Mouse (Mus musculus) CD4-positive naive resting alpha-beta T cell, adult 57 days (primary cell): ENCODE results near the gene Krt5. TPM values are rescaled to one million over a fixed set of nuclear protein-coding genes. Genes with fewer than 3 reads are reported as not detected.

Experiments used
- total RNA-seq: library from RNA; stranded (reverse); gene quantifications from one replicate; pipeline ENCODE4 v1.2.4, GENCODE M21; 2023

The Krt5 gene
- 0.50 TPM for total RNA-seq

GRCm38 (mm10) chr15:101712720-101713119 is at the start of gene Krt5:
TSS of gene Krt5 (minus strand) at chr15:101712898.

GRCm38 (mm10) chr15:101742711-101743110 is 30.0 kb upstream of the Krt5 start, which contains the start of gene Krt71:
TSS of gene Krt71 (minus strand) at chr15:101743109.

GRCm38 (mm10) chr15:101694207-101694606 is 18.5 kb downstream of the Krt5 start, which contains the start of gene Krt6a:
TSS of gene Krt6a (minus strand) at chr15:101694307.

GRCm38 (mm10) chr15:101680187-101680586 is 32.5 kb downstream of the Krt5 start, which contains the start of gene Krt6b:
TSS of gene Krt6b (minus strand) at chr15:101680287.

Other genes starting within 250 kb of the Krt5 start
- gene Krt81, start 249.1 kb downstream of the Krt5 start, total RNA-seq = not detected
- not detected for gene Krt86, start 239.4 kb downstream of the Krt5 start, total RNA-seq
- gene Krt83, start 221.4 kb downstream of the Krt5 start, total RNA-seq = not detected
- not detected for gene Gm49425, start 195.6 kb downstream of the Krt5 start, total RNA-seq
- not detected for gene Krt84, start 180.1 kb downstream of the Krt5 start, total RNA-seq
- not detected for gene Krt82, start 162.2 kb downstream of the Krt5 start, total RNA-seq
- not detected for gene Krt90, start 149.9 kb downstream of the Krt5 start, total RNA-seq
- gene Krt75, start 139.0 kb downstream of the Krt5 start, total RNA-seq = not detected
- not detected for gene Gm5414, start 84.7 kb downstream of the Krt5 start, total RNA-seq
- gene Gm5478, start 65.5 kb downstream of the Krt5 start, total RNA-seq = not detected
- not detected for gene Krt6b, start 32.6 kb downstream of the Krt5 start, total RNA-seq
- not detected for gene Krt6a, start 18.6 kb downstream of the Krt5 start, total RNA-seq
- gene Krt71, start 30.2 kb upstream of the Krt5 start, total RNA-seq = not detected
- not detected for gene Krt72, start 73.6 kb upstream of the Krt5 start, total RNA-seq
- not detected for gene Krt73, start 89.4 kb upstream of the Krt5 start, total RNA-seq
- not detected for gene Krt2, start 105.3 kb upstream of the Krt5 start, total RNA-seq
- 0.38 TPM for gene Krt1, start 137.9 kb upstream of the Krt5 start, total RNA-seq
- not detected for gene Krt77, start 156.8 kb upstream of the Krt5 start, total RNA-seq
- not detected for gene Krt76, start 180.0 kb upstream of the Krt5 start, total RNA-seq
- not detected for gene Krt4, start 211.8 kb upstream of the Krt5 start, total RNA-seq
- gene Krt79, start 227.4 kb upstream of the Krt5 start, total RNA-seq = not detected
- not detected for gene Krt78, start 241.4 kb upstream of the Krt5 start, total RNA-seq